Mouse (Mus musculus) heart, postnatal 0 days (tissue): ENCODE measurements at regions not wholly inside any gene's neighbourhood (a gene's known extent, or its start where the extent isn't known, plus 50 kb on each side); places are given as distances from the start of the nearest gene placed in this dataset.

Experiments used
- CTCF ChIP-seq: IDR thresholded peaks from 2 replicates; pipeline ENCODE4 v1.5.1; 2016; ENCODE audit warnings: antibody characterized with exemption, control low read depth, low read depth
- EP300 ChIP-seq: IDR thresholded peaks from 2 replicates; pipeline ENCODE4 v1.6.1; 2016; ENCODE audit warnings: antibody characterized with exemption, low read depth

GRCm38 (mm10) chr13:46042224-46042623, 77.4 kb upstream of the Atxn1 start:
- TF ChIP-seq EP300 (no peak), CTCF (no peak)
